Mouse (Mus musculus): ENCODE measurements around the gene Tspan15.

The Tspan15 gene

DNA sequence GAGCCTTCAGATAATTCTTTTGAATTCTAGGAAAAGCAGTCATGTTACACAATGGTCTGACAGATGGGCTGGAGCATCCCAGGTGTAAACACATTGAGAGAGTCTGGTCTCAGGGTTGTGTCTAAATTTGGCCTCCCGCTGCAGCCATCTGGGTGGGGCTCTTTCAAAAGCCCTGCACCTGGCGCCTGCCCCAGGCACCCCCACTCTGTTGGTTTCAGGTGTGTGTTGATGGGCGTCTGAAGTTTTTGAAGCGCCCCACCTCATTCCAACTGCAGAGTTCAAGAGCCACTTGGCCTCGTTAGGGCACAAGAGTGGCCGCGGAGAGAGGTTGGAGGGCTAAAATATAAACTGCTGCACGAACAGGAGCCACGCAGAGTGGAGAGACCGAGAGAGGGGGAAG, 11.3 kb upstream of the Tspan15 start:
- CTCF ChIA-PET: interaction anchor here (0.6 to 1.9 kb wide), 11 partner anchors 9 to 179 kb away, joined by 3 to 9 read pairs (median 3); no protein-coding TSS in a partner anchor
- POLR2A ChIA-PET: interaction anchor here in 2 of 4 experiments (0.6 to 2.2 kb wide), 10 partner anchors 10 to 1161 kb away, joined by 3 to 10 read pairs (median 4); partner anchors contain the start of genes Tspan15 (in 1 of the 2) and Vps26a (in 1 of the 2)

DNA sequence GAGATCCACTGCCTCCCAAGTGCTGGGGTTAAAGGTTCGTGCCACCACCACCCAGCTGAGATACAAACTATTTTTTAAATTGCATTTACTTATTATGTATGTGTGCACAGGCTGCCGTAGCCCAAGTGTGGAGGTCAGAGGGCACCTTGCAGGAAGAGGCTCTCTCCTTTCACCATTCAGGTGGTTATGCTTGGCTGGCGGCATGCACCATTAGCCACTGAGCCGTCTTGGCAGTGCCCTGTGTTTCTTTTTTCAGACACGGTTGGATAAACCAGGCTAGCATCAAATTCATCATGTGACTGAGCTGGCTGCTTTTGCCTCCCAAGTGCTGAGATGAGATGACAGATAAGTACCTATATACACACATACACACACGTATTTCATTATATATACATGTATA, 8.2 kb upstream of the Tspan15 start:
- CTCF ChIA-PET: interaction anchor here in 1 of 4 experiments (1.4 kb wide), 1 partner anchor 52 kb away, joined by 4 read pairs; no protein-coding TSS in a partner anchor
- POLR2A ChIA-PET: no interaction called here

DNA sequence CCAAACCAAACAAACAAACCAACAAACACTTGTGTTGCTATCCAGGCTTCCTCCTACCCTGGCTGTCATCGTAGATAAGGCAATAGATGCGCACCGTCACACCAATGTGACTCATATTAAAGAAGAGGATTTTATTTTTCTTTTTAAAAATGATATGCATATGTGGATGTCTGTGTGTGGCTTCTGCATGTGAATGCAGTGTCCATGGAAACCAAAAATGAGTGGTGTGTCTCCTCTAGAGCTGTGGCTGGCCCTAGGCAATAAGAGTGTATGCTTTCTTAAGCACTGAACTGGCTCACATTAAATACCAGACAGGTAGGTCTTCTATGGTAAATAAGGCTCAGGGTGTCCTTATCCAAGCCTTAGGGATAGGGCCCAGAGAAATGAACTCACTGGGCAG, 7.6 kb upstream of the Tspan15 start:
- ChIA-PET POLR2A (interaction anchor here in 2 of 4 experiments (0.6 to 1.6 kb wide), 4 partner anchors 33 to 57 kb away, joined by 3 to 4 read pairs (median 3); no protein-coding TSS in a partner anchor), CTCF (interaction anchor here in 2 of 4 experiments (0.6 to 1.4 kb wide), 2 partner anchors 11 to 51 kb away, joined by 4 read pairs; no protein-coding TSS in a partner anchor)

DNA sequence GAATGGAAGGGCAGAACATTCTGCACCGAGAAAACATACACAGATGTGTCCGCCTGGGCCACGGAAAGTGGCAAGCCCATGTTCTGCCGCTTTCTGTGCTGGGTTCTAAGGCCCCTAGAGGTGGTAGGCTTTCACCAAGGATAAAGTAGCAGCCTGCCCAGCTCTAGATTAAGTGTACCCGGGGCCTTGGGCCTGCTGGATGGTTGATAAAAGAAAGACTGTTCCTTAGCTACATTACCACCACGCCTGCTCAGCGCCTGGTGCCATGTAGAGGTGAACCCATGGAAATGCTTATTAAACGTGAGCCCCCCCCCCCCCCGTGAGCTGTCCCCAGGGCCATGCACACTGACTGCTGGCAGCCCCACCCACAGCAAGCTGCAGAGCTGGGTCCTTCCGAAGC, 6.2 kb upstream of the Tspan15 start:
- CTCF ChIA-PET: interaction anchor here in 2 of 4 experiments (0.6 to 1.8 kb wide), 3 partner anchors 24 to 658 kb away, joined by 3 to 5 read pairs (median 4); no protein-coding TSS in a partner anchor
- POLR2A ChIA-PET: interaction anchor here in 2 of 4 experiments (0.5 to 2.2 kb wide), 5 partner anchors 20 to 456 kb away, joined by 3 to 7 read pairs (median 3); no protein-coding TSS in a partner anchor

DNA sequence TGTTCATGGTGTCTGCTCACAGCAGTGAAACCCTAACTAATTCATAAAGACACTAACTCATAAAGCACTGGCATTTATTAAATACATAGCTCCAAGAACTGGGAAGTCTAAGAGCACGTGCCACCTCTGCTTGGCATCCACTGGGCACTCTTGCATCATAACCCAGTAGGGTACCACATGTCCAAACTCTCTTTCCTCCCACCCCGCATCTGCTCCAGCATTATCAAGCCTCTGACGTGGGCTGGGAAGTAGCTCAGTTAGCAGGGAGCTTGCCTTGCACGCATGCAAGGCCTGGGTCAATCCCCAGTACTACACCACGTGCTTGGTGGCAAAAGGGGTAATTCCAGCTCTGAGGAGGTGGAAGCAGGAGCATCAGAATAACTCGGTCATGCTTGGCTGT, 5.1 kb upstream of the Tspan15 start:
- ChIA-PET POLR2A (interaction anchor here in 2 of 4 experiments (0.6 to 2.2 kb wide), 6 partner anchors 19 to 381 kb away, joined by 3 to 7 read pairs (median 4); no protein-coding TSS in a partner anchor), CTCF (interaction anchor here (0.6 to 1.2 kb wide), 5 partner anchors 12 to 228 kb away, joined by 3 to 6 read pairs (median 5); no protein-coding TSS in a partner anchor)

DNA sequence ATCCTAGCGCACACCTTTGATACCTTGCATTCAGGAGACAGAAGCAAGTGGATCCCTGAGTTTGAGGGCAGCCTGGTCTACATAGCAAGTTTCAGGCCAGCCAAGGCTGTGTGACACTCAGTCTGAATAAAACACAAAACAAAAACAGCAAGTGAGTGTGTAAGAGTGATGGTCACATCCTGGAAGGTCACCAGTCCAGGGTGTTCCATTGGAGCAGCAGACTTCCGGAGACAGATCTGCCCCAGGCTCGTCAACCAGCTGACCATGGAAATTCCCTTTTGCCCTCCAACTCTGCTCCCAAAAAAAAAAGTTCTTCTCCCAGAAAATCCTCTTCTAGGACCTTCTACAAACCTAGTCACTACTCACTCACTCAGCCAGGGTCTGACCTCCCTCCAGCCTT, 760 bp upstream of the Tspan15 start:
- CTCF ChIA-PET: interaction anchor here in 3 of 4 experiments (0.7 to 2.3 kb wide), 8 partner anchors 15 to 197 kb away, joined by 3 to 13 read pairs (median 4); no protein-coding TSS in a partner anchor
- POLR2A ChIA-PET: interaction anchor here (0.7 to 6.7 kb wide), 22 partner anchors 10 to 331 kb away, joined by 3 to 60 read pairs (median 4); partner anchors contain the start of genes Supv3l1 (in 1 of the 4) and Vps26a (in 1 of the 4)

DNA sequence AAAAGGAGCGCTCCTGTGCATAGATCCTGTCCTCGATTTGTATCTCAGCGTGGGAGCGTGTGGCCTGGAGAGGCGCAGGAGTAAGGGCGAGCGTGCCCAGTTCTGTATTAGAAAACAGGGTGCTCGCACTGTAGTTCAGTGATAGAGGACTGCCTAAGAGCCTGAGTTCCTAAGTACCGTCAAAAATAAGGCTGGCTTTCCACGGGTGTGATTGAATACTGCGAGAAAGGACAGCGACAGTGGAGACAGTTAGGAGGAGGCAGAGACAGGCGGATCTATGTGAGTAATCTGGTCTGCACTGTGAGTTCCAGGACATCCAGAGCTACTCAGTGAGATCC, 313 bp upstream of the Tspan15 start:
- ChIA-PET POLR2A (interaction anchor here in 2 of 4 experiments (0.9 to 6.7 kb wide), 13 partner anchors 10 to 255 kb away, joined by 3 to 60 read pairs (median 6); partner anchors contain the start of genes Supv3l1 (in 1 of the 2) and Vps26a (in 1 of the 2)), CTCF (no interaction called here)

DNA sequence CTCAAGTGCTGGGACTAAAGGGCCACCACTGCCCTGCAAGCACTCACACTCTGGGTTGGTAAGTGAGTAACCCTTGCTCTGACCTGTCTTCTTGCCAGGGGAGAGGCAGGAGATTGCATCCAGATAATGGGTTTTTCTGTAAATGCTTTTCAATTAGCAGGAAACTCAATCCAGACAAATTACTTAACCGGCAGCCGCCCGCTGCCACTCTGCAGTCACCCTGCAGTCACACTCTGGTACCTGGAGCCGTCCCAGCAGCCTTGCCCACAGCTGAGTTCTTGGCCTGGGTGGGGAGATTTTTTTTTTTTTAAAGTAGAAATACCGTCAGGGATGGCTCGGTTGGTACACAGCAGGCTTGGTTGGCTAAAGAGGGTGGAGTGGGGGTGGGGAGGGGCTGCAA, 2.9 kb downstream of the Tspan15 start:
- ChIA-PET CTCF (interaction anchor here in 2 of 4 experiments (0.6 to 1.1 kb wide), 2 partner anchors 33 to 250 kb away, joined by 3 read pairs; no protein-coding TSS in a partner anchor), POLR2A (interaction anchor here in 3 of 4 experiments (0.6 to 1.3 kb wide), 10 partner anchors 12 to 395 kb away, joined by 3 to 11 read pairs (median 4); no protein-coding TSS in a partner anchor)

DNA sequence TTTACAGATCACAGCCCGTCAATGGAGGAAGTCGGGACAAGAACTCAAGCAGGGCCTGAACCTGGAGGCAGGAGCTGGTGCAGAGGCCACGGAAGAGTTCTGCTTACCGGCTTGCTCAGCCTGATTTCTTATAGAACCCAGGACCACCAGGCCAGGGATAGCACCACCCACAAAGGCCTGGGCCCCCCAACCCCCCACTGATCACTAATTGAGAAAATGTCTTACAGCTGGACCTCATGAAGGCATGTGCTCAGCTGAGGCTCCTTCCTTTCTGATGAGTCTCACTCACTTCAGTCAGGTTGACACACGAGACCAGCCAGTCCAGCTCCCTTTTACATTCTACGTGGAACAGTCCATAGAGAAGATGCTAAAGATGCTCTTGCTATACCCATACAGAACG, 5.2 kb downstream of the Tspan15 start:
- POLR2A ChIA-PET: interaction anchor here in 2 of 4 experiments (0.9 to 1.4 kb wide), 2 partner anchors 9 to 33 kb away, joined by 3 read pairs; no protein-coding TSS in a partner anchor
- CTCF ChIA-PET: interaction anchor here in 2 of 4 experiments (0.7 to 1.8 kb wide), 3 partner anchors 35 to 115 kb away, joined by 3 to 5 read pairs (median 4); no protein-coding TSS in a partner anchor

DNA sequence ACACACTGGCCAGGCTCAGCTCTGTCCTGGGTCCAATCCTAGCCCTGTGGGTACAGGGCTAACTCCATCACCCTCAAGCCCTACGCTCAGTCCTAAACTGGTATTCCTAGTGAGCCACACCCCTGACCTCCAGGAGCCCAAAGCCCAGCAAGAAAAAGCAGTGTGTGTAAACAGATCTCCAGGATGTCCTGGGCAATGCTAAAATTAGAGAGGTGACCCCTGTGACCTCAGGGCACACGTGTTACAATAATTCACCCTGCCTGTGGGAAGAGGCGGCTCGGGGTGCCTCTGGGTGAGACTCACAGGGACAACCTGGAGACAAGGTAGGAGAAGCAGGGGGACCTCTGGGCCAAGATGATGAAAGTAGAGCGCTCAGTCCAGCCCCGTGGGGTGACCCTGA, 6.8 kb downstream of the Tspan15 start:
- CTCF ChIA-PET: no interaction called here

DNA sequence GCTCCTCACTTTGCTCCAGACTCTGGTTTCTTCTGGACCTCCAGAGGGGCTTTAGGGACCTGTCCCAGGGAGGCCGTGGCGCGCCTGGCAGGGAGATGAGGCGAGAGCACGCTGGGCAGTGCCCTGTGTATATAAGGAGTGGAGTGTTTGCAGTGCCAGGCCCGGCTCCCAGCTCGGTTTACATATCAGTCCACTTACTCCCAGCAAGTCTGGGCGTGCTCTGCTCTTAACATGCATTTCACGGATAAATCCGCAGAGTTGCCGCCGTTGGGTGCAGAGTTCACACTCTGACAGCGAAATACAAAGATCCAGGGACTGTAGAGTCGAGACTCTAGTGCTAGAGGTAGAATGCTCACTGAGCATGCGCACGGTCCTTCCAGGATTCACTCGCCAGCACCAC, 8.3 kb downstream of the Tspan15 start:
- CTCF ChIA-PET: no interaction called here

More for the DNA sequence above, 6.8 kb downstream of the Tspan15 start:
- POLR2A ChIA-PET: no interaction called here

DNA sequence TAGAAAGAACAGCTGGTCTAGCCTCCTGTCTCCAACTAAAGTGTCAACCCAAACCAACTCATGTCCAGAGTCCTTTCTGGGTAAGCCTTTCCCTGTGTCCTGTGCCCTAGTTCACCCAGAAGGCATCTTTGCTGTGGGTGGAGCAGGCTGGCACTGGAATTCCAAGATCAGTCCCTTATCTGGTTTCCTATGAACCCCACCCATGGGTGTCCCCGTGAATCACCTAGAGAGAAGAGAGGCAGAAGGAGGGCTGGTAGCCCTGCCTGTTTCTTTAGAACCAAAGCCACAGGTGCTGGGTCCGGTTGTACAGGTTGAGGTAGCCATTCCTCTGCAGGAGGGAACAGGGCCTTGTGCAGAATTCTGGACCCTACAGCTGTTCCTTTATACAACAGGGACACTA, 9.4 kb downstream of the Tspan15 start:
- POLR2A ChIA-PET: interaction anchor here in 2 of 4 experiments (0.7 to 6.5 kb wide), 6 partner anchors 8 to 26 kb away, joined by 3 to 60 read pairs (median 4); partner anchors contain the start of gene Tspan15 (in 2 of the 2)
- CTCF ChIA-PET: no interaction called here

More for the DNA sequence above, 8.3 kb downstream of the Tspan15 start:
- POLR2A ChIA-PET: interaction anchor here (0.5 to 6.5 kb wide), 4 partner anchors 10 to 1270 kb away, joined by 3 to 60 read pairs (median 4); partner anchors contain the start of gene Tspan15 (in 1 of the 4)

DNA sequence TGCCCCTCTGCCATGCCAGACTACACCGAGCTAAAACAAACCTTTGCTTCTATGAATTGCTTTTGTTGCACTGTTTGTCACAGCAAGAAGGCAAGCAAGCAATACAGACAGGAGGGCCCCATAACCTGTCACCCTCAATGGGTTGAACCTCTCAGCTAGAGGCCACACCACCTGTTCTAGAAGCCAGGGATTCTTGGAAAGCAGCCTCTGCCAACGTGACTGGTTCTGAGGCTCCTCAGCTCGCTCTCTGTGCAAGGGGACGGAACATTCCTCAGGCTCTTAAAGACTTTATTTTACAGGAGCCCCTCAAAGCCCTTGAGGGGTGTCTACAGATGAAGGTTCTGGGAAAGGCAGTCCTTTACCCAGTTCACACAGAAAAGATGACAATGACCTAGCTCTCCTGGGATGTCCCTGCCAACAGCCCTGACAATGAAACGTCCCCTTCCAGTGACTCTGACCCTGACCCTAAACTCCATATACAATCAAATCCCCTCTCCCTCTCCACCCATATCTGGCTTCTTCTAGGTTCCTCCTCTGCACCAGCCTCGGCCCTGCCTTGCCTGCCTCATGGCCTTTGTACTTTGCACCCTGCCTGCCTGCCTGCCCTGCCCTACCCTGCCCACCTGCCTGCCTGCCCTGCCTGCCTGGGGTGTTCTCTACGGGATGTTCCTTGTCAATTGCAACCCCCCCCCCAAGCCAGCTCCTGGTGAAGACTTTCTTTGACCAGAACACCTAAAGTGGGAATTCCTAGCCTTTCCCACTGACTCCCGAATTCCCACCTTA, 10.1 kb downstream of the Tspan15 start:
- POLR2A ChIA-PET: interaction anchor here in 3 of 4 experiments (0.6 to 6.5 kb wide), 9 partner anchors 8 to 87 kb away, joined by 3 to 60 read pairs (median 3); partner anchors contain the start of gene Tspan15 (in 2 of the 3)
- CTCF ChIA-PET: interaction anchor here in 2 of 4 experiments (1.0 to 1.2 kb wide), 3 partner anchors 26 to 392 kb away, joined by 3 to 5 read pairs (median 3); no protein-coding TSS in a partner anchor

DNA sequence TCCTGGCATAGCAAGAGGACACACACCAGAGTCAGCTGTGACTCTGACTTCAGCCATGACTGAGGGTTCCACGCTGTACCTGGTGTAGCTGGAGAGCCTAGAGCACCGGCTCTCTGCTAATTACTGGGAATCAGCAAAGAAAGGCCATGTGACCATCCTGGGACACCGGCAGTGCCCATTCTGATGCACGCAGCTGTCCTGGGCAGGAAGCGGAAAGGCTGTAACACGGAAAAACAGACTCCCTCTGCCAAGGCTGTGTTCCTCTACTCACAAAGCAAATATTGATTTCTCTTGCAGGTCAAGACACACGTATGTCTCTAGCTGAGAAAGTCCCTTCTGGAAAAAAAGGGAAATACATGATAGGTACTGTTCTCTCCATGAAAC, 12.3 kb downstream of the Tspan15 start:
- ChIA-PET CTCF (no interaction called here), POLR2A (interaction anchor here in 3 of 4 experiments (0.6 to 6.5 kb wide), 7 partner anchors 11 to 99 kb away, joined by 3 to 60 read pairs (median 5); partner anchors contain the start of gene Tspan15 (in 2 of the 3))

DNA sequence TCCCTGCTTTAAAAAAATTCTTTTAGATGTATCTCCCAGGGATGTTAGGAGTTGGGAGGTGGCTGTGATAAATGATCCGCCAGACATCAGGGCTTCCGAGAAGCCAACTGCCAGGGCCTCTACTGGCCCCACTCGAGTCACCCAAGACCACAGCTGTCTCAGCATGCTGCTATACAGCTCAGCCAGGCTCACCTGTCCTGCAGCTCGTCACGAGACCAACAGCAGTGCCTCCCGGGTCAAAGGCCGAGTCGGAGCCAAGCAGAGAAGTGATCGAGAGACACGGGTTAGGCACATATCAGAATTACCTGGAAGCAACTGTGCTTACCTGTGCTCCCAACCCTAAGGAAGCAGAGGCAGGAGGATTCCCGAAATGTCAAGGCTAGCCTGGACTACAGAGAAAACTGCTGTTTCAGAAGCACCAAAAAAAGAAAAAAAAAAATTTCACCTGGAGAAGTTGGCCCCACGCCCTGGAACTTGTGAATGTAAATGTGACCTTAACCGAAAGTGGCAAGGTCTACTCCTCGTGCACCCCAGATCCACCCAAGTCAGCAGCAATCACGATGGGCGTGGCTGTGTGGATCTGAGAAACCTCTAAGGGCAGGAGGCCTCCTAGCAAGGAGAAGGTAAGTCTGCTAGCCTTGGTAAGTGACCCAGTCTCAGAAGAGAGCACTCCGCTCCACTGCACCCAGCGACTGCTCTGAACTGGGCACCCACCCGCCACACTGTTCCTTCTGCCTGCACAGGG, 12.8 kb downstream of the Tspan15 start:
- CTCF ChIA-PET: interaction anchor here in 1 of 4 experiments (1.4 kb wide), 1 partner anchor 31 kb away, joined by 4 read pairs; no protein-coding TSS in a partner anchor
- POLR2A ChIA-PET: interaction anchor here in 3 of 4 experiments (0.6 to 6.5 kb wide), 9 partner anchors 11 to 98 kb away, joined by 3 to 60 read pairs (median 4); partner anchors contain the start of gene Tspan15 (in 2 of the 3)

DNA sequence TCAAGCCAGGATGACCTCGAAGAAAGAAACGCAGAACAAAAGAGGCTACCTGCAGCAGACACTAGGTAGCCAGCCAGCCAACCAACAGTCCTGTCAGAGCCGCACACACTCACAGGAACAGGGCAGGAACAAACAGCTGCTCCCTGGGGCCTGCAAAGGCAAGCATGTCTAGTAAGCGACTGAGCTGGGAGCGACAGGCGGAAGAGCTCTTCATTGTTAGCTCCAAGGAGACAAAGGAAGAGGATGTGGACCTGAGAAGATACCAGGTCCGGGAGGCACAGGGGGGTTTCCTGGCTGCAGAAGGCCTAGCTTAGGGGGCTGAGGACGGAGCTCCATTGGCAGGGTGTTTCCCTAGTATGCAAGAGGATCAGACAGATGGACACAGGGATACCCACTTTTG, 13.9 kb downstream of the Tspan15 start:
- ChIA-PET POLR2A (interaction anchor here in 3 of 4 experiments (0.7 to 6.5 kb wide), 16 partner anchors 8 to 270 kb away, joined by 3 to 60 read pairs (median 4); partner anchors contain the start of genes Tspan15 (in 1 of the 3) and Vps26a (in 1 of the 3)), CTCF (interaction anchor here (0.6 to 1.4 kb wide), 6 partner anchors 15 to 714 kb away, joined by 3 to 4 read pairs (median 3); no protein-coding TSS in a partner anchor)

DNA sequence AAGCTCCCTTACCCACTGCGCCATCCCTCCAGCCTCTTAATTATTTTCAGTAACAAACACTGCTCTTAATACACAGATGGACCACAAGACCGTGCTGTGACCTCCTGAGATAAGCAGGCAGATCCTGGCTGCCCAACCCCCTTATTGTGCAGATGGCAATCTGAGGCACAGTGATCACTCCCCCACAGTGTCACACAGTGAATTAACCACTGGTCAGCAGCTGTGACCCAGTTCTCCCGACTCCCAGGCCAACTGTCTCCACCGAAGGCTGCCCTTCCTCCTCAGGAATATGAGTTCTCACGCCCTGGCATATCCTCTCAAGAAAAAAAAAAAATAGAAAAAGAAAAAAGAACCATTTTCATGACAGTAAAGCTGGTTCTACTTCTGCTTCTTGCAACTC, 14.5 kb downstream of the Tspan15 start:
- CTCF ChIA-PET: interaction anchor here (0.6 to 1.4 kb wide), 4 partner anchors 15 to 715 kb away, joined by 3 to 4 read pairs (median 3); no protein-coding TSS in a partner anchor
- POLR2A ChIA-PET: interaction anchor here in 3 of 4 experiments (0.7 to 6.5 kb wide), 11 partner anchors 8 to 1402 kb away, joined by 3 to 60 read pairs (median 4); partner anchors contain the start of gene Tspan15 (in 1 of the 3)
